Mouse (Mus musculus) fibroblast of lung, adult 2 months (primary cell): ENCODE measurements around the gene Flot2.

Experiments
- DNase-seq: peaks from one replicate; pipeline ENCODE4 v3.0.0-alpha.2; 2011; ENCODE audit warnings: low read depth

Flot2 gene

DNA sequence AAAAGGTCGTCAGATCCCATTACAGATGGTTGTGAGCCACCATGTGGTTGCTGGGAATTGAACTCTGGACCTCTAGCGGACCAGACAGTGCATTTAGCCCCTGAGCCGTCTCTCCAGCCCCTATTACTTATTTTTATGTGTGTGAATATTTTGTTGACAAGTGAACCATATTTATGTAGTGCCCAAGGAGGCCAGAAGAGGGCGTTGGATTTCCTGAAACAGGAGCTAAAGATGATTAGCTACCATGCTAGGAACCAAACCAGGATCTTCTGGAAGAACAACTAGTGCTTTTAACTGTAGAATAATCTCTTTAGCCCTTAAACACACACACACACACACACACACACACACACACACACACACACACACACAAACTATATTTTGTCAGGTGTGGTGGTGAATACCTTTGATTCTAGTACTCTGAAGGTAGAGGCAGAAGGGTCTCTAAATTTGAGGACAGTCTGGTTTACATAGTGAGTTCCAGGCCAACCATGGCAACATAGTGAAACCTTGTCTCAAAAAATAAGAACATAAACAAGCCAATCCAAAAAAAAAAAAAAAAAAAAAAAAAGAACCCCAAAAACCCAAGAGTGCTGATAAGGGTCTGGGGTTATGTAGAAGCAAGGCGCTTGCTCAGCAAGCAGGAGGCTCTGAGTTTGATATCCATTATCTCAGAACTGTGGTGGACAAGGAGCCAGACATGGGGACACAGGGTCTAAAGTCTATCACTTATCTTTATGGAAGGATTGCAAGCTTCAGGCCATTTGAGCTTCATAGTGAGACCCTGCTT is 65.4 kb downstream of the Flot2 start:
- no peak for DNase-seq

DNA sequence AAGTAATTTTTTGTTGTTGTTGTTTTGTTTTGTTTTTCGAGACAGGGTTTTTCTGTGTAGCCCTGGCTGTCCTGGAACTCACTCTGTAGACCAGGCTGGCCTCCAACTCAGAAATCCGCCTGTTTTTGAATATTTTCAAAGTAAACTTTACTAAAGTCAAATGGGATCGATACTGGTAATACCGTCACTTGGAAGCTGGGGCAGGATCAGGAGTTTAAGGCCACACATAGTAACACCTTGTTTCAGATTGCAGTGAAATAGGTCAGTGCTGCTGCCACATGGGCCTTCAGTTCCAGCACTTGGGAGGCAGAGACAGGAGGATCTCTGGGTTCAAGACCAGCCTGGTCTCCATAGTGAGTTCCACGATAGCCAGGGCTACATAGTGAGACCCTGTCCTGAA is 66.8 kb downstream of the Flot2 start:
- DNase-seq: no peak
